Mouse (Mus musculus): ENCODE measurements around the gene Sept8. TPM values are rescaled to one million over a fixed set of nuclear protein-coding genes. Genes with fewer than 3 reads are reported as not detected.

Gene Sept8
- total and polyA plus RNA-seq, 2 experiments from 2014 or later = 19.1 to 55.3 TPM

DNA sequence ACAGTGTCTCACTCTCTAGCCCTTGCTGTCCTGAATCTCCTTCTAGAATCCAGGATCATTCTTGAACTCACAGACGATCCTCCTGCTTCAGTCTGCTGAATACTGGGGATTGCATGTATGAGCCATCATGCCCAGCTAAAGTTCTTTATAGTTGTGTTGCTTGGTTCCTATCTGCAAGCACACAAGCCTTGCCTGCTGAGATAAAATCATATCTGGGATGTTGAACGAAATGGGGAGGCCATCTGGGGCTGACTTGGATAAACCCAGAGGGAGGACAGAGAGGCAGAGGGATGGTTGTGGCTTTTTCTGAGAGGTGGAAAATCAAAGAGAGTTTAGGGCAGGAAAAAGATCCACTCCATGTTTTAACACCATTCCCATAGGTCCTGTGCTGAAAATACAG lies 42.9 kb downstream of the Sept8 start:
- no peak for ATAC-seq
- Histone ChIP-seq H3K4me1 (ENCODE audit: insufficient read depth, low read length) (no peaks in the 10 kb centered on the region), H3K36me3 (ENCODE audit: insufficient read depth, low read length) (no peaks in the 10 kb centered on the region), H3K4me3 (ENCODE audit: low read length) (no peak overlapping the region), H3K27ac (no peak overlapping the region), H3K9me3 (ENCODE audit: low read length) (no peaks in the 10 kb centered on the region), H3K9ac (replicated peaks; ENCODE audit: low read length) (no peak overlapping the region), H3K4me2 (ENCODE audit: low read depth, low read length) (no peak overlapping the region), H3K27me3 (ENCODE audit: insufficient read depth, low read length) (no peaks in the 10 kb centered on the region)
- TF ChIP-seq CTCF (IDR thresholded peaks at IDR 0.05; ENCODE audit: low read depth) = no peak
- 84% methylated on average over 2 of the region's 2 CpGs for WGBS
- no peak for DNase-seq (ENCODE audit: low spot score)

DNA sequence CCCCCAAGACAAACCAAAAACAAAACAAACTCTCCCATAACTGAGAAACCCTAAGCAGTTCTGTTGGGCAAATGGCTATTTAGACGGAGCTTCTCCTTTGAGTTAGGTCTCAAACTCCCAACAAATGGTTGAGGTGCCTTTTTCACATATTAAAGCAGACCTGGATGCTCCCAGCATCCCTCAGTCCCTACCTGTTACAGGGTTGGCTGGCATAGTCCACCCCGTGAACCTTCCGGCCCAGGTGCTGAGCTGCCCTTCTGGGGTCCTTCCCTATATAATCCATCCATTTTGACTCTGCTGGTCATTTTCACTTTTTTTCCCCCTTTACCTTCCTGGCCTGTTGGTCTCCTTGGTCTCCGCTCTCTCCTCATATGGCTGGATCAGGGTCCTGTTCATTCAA lies 47.6 kb downstream of the Sept8 start:
- peak overlapping the region; percentile 87; the same call in 1 of the 2 replicates for H3K9ac ChIP-seq (replicated peaks; ENCODE audit: low read length)
- peak overlapping the region; percentile 54 for H3K4me2 ChIP-seq (ENCODE audit: low read depth, low read length)
- ATAC-seq (no peak; the same call in 1 of the 2 replicates), DNase-seq (ENCODE audit: low spot score) (no peak)
- no peaks in the 10 kb centered on the region for H3K36me3 ChIP-seq (ENCODE audit: insufficient read depth, low read length)
- peak overlapping the region; percentile 81 for H3K4me3 ChIP-seq (ENCODE audit: low read length)
- no peak for TF ChIP-seq CTCF (IDR thresholded peaks at IDR 0.05; ENCODE audit: low read depth)
- no peaks in the 10 kb centered on the region for H3K9me3 ChIP-seq (ENCODE audit: low read length)
- 89% methylated on average over 4 of the region's 4 CpGs for WGBS
- peak overlapping the region; percentile 80; the same call in 1 of the 2 replicates for H3K27ac ChIP-seq
- H3K27me3 ChIP-seq (ENCODE audit: insufficient read depth, low read length) = no peaks in the 10 kb centered on the region
- H3K4me1 ChIP-seq (ENCODE audit: insufficient read depth, low read length) = peaks cover 5% of the 10 kb centered on the region; the same call in 1 of the 2 replicates

DNA sequence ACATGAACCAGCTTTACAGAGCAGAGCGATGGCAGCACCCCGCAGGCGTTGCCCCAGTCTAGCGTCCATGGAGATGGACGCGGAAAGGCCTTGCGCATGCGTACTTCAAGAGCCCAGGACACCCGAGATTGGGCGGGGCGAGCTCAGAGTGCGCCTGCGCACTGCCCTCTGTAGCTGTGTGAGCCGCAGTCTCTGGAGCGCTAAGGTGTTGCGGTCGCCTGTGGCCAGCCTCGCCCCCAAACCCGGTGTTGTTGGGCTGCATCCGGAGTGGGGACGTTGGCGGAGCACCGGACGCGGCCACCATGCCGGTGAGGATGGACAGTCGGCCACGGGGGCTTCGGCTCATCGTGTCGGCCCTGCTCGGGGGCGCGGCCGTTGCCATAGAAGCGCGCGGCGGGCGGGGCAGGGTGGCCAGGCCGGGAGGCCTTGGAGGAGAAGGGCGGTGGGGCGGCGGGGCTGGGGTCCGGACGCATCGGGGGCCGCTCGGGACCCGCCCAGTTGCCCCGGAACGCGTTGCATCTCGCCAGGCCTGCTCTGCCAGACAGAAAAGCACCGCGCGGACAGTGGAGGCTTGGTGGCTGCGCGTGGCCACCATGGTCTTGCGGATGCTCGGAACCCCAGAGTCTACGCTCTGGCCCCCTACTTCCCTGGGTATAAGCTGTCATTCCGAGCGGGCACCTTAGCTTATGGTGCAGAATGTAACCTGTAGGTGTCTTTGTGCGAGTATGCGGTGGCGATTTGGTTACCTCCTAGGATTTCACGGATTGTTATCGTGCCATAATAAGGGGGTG lies 48.4 kb downstream of the Sept8 start, which contains the start of gene Kif3a:
Kif3a (plus strand) TSS at position 156 of the 791 bp plus-strand sequence.
- no peaks in the 10 kb centered on the region for H3K27me3 ChIP-seq (ENCODE audit: insufficient read depth, low read length)
- H3K27ac ChIP-seq = peak within 1 kb of the TSS; percentile 80
- peak; percentile 98 for ATAC-seq
- H3K9me3 ChIP-seq (ENCODE audit: low read length) = no peaks in the 10 kb centered on the region
- peak; percentile 16; the same call in 1 of the 2 replicates for TF ChIP-seq CTCF (IDR thresholded peaks at IDR 0.05; ENCODE audit: low read depth)
- H3K4me3 ChIP-seq (ENCODE audit: low read length) = peak within 1 kb of the TSS; percentile 81
- H3K9ac ChIP-seq (replicated peaks; ENCODE audit: low read length) = peak within 1 kb of the TSS; percentile 87
- H3K4me1 ChIP-seq (ENCODE audit: insufficient read depth, low read length) = peaks cover 5% of the 10 kb centered on the region; the same call in 1 of the 2 replicates
- H3K36me3 ChIP-seq (ENCODE audit: insufficient read depth, low read length) = no peaks in the 10 kb centered on the region
- DNase-seq (ENCODE audit: low spot score) = peak; percentile 98
- WGBS = 2% methylated on average over 65 of the region's 69 CpGs
- peak within 1 kb of the TSS; percentile 54 for H3K4me2 ChIP-seq (ENCODE audit: low read depth, low read length)

DNA sequence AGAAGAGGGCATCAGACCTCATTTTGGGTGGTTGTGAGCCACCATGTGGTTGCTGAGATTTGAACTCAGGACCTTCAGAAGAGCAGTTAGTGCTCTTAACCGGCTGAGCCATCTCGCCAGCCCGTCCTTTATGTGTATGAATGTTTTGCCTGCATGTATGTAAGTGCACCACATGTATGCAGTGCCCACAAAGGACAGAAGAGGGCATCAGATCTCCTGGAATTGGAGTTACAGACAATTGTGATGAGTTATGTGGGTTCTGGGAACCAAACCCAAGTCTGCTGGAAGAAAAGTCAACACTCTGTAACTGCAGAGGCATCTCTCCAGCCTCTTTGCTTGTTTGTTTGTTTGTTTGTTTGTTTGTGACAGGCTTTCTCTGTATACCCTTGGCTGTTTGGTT lies 61.5 kb downstream of the Sept8 start:
- ATAC-seq = no peak
- H3K4me2 ChIP-seq (ENCODE audit: low read depth, low read length) = no peak overlapping the region
- peaks cover 40% of the 10 kb centered on the region for H3K36me3 ChIP-seq (ENCODE audit: insufficient read depth, low read length)
- no peak overlapping the region for H3K4me3 ChIP-seq (ENCODE audit: low read length)
- no peak for DNase-seq (ENCODE audit: low spot score)
- no peak overlapping the region for H3K9ac ChIP-seq (replicated peaks; ENCODE audit: low read length)
- H3K27ac ChIP-seq = no peak overlapping the region
- H3K27me3 ChIP-seq (ENCODE audit: insufficient read depth, low read length) = no peaks in the 10 kb centered on the region
- H3K4me1 ChIP-seq (ENCODE audit: insufficient read depth, low read length) = no peaks in the 10 kb centered on the region
- WGBS = 99% methylated on average over 3 of the region's 3 CpGs
- peak; percentile 42 for TF ChIP-seq CTCF (IDR thresholded peaks at IDR 0.05; ENCODE audit: low read depth)
- H3K9me3 ChIP-seq (ENCODE audit: low read length) = no peaks in the 10 kb centered on the region

DNA sequence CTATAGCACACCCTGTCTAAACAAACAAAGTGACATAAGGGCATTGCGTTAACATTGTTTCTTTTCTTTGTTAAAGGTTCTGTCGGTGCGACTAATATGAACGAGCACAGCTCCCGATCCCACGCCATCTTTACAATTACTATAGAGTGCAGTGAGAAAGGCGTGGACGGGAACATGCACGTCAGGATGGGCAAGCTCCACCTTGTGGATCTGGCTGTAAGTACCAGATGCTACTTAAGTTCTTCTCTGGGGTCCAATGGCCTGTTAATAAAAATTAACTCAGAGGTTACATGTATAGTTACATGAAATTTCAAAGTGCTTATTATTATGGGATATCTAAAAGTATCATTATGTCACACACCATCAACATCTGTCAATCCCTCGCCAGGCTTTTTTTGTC lies 64.1 kb downstream of the Sept8 start:
- H3K4me1 ChIP-seq (ENCODE audit: insufficient read depth, low read length) = no peaks in the 10 kb centered on the region
- peaks cover 49% of the 10 kb centered on the region for H3K36me3 ChIP-seq (ENCODE audit: insufficient read depth, low read length)
- H3K9ac ChIP-seq (replicated peaks; ENCODE audit: low read length) = no peak overlapping the region
- no peaks in the 10 kb centered on the region for H3K9me3 ChIP-seq (ENCODE audit: low read length)
- ATAC-seq (no peak), DNase-seq (ENCODE audit: low spot score) (peak; percentile 35)
- no peaks in the 10 kb centered on the region for H3K27me3 ChIP-seq (ENCODE audit: insufficient read depth, low read length)
- 57% methylated on average over 10 of the region's 10 CpGs for WGBS
- H3K4me3 ChIP-seq (ENCODE audit: low read length) = no peak overlapping the region
- TF ChIP-seq CTCF (IDR thresholded peaks at IDR 0.05; ENCODE audit: low read depth) = peak; percentile 59
- no peak overlapping the region for H3K4me2 ChIP-seq (ENCODE audit: low read depth, low read length)
- H3K27ac ChIP-seq = no peak overlapping the region

DNA sequence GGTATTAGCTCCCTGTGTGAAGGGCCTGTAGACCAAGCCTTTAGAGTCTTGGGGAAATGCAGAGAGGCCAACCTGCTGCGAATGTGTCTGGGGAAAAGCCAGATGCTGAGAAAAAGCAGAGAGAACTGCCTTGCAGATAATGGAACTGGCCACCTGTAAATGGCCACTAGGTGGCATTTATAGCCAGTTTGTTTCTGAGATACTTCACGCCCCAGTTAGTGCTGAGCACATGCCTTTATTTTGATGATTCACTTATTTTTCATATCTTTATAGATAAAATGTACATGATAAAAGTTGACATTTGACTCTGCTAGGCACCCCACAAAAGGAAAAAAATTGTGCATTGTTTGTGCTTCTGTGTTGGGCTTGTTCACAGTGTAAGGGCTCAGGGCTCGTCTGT lies 65.8 kb downstream of the Sept8 start:
- Histone ChIP-seq H3K9ac (replicated peaks; ENCODE audit: low read length) (no peak overlapping the region), H3K4me2 (ENCODE audit: low read depth, low read length) (no peak overlapping the region), H3K36me3 (ENCODE audit: insufficient read depth, low read length) (peaks cover 54% of the 10 kb centered on the region), H3K4me3 (ENCODE audit: low read length) (no peak overlapping the region), H3K27ac (no peak overlapping the region), H3K27me3 (ENCODE audit: insufficient read depth, low read length) (no peaks in the 10 kb centered on the region), H3K9me3 (ENCODE audit: low read length) (no peaks in the 10 kb centered on the region), H3K4me1 (ENCODE audit: insufficient read depth, low read length) (no peaks in the 10 kb centered on the region)
- peak; percentile 80 for TF ChIP-seq CTCF (IDR thresholded peaks at IDR 0.05; ENCODE audit: low read depth)
- peak; percentile 69 for DNase-seq (ENCODE audit: low spot score)
- 65% methylated on average over 3 of the region's 3 CpGs for WGBS
- ATAC-seq = peak; percentile 55; the same call in 1 of the 2 replicates

DNA sequence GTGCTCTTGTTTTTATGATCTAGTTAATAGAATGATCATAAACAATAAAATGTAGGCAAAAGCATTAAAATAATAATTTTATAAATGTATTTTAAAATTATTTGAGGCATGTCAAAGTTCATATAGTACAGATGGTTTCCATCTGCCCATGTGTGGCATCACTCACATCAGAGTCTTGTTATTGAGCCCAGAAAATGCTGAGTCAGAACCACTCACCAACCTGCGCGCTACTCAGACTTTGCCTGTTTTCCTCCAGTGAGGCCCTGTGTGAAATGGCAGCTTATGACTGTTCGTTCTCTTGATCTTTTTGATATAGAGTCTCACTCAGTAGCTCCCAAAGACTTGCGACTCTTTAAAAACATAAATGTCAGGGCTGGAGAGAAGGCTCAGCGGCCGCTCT lies 66.5 kb downstream of the Sept8 start:
- no peaks in the 10 kb centered on the region for H3K27me3 ChIP-seq (ENCODE audit: insufficient read depth, low read length)
- H3K4me3 ChIP-seq (ENCODE audit: low read length) = no peak overlapping the region
- no peak overlapping the region for H3K27ac ChIP-seq
- no peaks in the 10 kb centered on the region for H3K9me3 ChIP-seq (ENCODE audit: low read length)
- ATAC-seq (no peak), DNase-seq (ENCODE audit: low spot score) (no peak)
- no peaks in the 10 kb centered on the region for H3K4me1 ChIP-seq (ENCODE audit: insufficient read depth, low read length)
- H3K4me2 ChIP-seq (ENCODE audit: low read depth, low read length) = no peak overlapping the region
- no peak overlapping the region for H3K9ac ChIP-seq (replicated peaks; ENCODE audit: low read length)
- WGBS = 97% methylated on average over 6 of the region's 6 CpGs
- TF ChIP-seq CTCF (IDR thresholded peaks at IDR 0.05; ENCODE audit: low read depth) = no peak
- H3K36me3 ChIP-seq (ENCODE audit: insufficient read depth, low read length) = peaks cover 55% of the 10 kb centered on the region

Measured in hindbrain, postnatal 0 days (tissue).